Mouse (Mus musculus) cerebellum, adult 2 months (tissue): Measurements from ENCODE around the gene Rab23. TPM values are rescaled to one million over a fixed set of nuclear protein-coding genes. Genes with fewer than 3 reads are reported as not detected.

Experiments
- DNase-seq, 2 experiments: peaks; one replicate each; pipeline ENCODE4 v3.0.0; 2021
- H3K27ac ChIP-seq: fragments of 200-500 bp; 2 replicates; pipeline ENCODE4 v1.5.1; 2012; ENCODE audit warnings: low read length, control low read depth, inconsistent platforms; ENCODE audit not compliant: insufficient read depth
- H3K27me3 ChIP-seq: fragments of 200-500 bp; 2 replicates; pipeline ENCODE4 v1.6.1; 2012; ENCODE audit warnings: inconsistent platforms, mild to moderate bottlenecking, low read length, moderate library complexity; ENCODE audit not compliant: control insufficient read depth, insufficient read depth
- H3K4me1 ChIP-seq: fragments of 200-500 bp; 2 replicates; pipeline ENCODE4 v1.6.1; 2011; ENCODE audit warnings: low read length; ENCODE audit not compliant: control insufficient read depth, insufficient read depth
- H3K4me3 ChIP-seq: fragments of 200-500 bp; replicated peaks from 2 replicates; pipeline ENCODE3; 2011; ENCODE audit warnings: mild to moderate bottlenecking, low read depth, low read length, control low read depth; ENCODE audit not compliant: insufficient read depth
- CTCF ChIP-seq: fragments of 200-500 bp; IDR thresholded peaks from 2 replicates; pipeline ENCODE4 v1.5.1; 2011; ENCODE audit warnings: low read depth, mild to moderate bottlenecking, control low read depth, low read length, moderate library complexity, borderline replicate concordance; ENCODE audit not compliant: insufficient read depth
- POLR2A ChIP-seq: fragments of 200-500 bp; IDR thresholded peaks from 2 replicates; pipeline ENCODE4 v1.6.1; 2011; ENCODE audit warnings: low read length, control low read depth, borderline replicate concordance; ENCODE audit not compliant: insufficient read depth
- WGBS: fragments of 180-500 bp; shearing (Covaris S2); methylation state at CpG from one replicate; pipeline ENCODE4 v1.1.7; 2018; 5-methylcytosine and 5-hydroxymethylcytosine counted together
- polyA plus RNA-seq: library from polyadenylated mRNA; depleted of rRNA; stranded (reverse); fragments of >200 nt; gene quantifications from 2 replicates; pipeline ENCODE4 v1.2.3, GENCODE M21; 2012; rRNA removed

The Rab23 gene
- polyA plus RNA-seq: 22.0 and 25.1 TPM in 2 replicates

DNA sequence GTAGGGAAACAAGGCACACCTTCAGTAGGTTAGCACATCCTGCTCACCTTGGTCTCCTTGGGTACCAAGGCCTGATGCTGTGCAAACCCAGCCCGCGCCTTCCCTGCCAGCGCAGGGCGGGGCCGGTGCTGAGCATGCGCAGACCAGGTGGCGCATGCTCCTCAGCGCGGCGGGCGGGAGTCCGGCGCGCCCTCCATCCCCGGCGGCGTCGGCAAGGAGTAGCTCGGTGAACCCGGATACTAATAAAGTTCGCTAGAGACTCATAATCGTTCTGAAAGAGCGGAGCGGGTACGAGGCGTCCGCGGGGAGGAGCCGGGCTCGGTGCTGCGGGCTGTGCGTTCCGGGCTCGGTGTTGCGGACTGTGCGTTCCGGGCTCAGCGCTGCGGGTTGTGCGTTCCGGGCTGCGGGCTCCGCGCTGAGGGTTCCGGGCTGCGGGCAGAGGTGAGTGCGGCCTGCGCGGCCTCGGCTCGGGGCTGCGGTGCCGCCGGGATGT, at the start of gene Rab23:
TSS of gene Rab23 (plus strand) at position 155 of the 493 bp plus-strand sequence.
- TF ChIP-seq CTCF (no peak), POLR2A (peak; percentile 82)
- WGBS: under 1% methylated on average over 54 of the region's 54 CpGs
- peaks cover 3% of the 10 kb centered on the region; the same call in 1 of the 2 replicates for H3K4me1 ChIP-seq
- H3K27ac ChIP-seq: peak within 1 kb of the TSS; percentile 72
- DNase-seq: peak; percentile 91 to 93
- H3K4me3 ChIP-seq: peak within 1 kb of the TSS; percentile 70
- H3K27me3 ChIP-seq: no peaks in the 10 kb centered on the region

DNA sequence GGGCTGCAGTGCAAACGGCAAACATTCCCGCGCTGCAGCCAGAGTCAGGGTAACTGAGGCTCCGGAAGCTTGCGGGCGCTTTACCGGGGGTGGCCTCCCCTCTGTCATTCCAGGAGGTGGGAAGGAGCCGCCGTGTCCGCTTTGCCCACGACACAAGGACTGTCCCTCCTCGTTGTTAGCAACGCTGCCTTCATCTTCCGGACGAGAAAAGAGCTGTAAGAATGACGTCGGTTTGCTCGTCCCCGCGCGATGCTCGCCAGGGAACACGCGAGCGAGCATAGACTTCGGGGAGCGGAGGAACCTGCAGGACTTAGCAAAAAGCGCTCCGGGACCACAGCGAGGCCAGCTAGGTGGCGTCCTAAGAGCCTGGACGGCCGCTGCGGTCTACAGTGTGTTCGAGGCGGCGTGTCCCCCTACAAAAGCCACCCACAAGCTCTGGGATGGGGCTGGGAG, 49.5 kb upstream of the Rab23 start:
- peak overlapping the region; percentile 85 for H3K27ac ChIP-seq
- H3K4me1 ChIP-seq: no peaks in the 10 kb centered on the region
- H3K27me3 ChIP-seq: no peaks in the 10 kb centered on the region
- peak overlapping the region; percentile 98 for H3K4me3 ChIP-seq
- TF ChIP-seq POLR2A (no peak; the same call in 1 of the 2 replicates), CTCF (no peak)
- peak; percentile 74 to 76 for DNase-seq
- whole genome bisulfite sequencing: under 1% methylated on average over 37 of the region's 37 CpGs

DNA sequence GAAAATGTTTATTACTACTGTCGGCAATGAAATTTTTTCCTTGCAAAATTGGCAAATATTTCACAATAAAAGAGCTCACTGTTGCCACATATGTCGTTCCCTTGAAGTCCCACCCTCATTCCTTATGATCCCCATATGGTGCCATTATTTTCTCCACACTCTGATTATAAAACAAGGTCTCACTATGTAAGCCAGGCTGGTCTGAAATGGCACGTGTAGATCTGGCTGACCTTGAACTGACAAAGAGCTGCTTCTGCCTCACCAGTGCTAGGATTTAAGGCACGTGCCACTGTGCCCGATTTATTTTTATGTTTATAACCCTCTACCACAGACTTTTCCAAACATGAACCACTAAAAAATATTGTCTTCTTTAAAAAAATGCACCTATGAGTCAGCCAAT, 48.2 kb upstream of the Rab23 start:
- WGBS: 69% methylated on average over 5 of the region's 5 CpGs
- TF ChIP-seq POLR2A (no peak), CTCF (no peak)
- Histone ChIP-seq H3K4me3 (no peak overlapping the region), H3K4me1 (no peaks in the 10 kb centered on the region), H3K27ac (no peak overlapping the region), H3K27me3 (no peaks in the 10 kb centered on the region)
- no peak for DNase-seq

DNA sequence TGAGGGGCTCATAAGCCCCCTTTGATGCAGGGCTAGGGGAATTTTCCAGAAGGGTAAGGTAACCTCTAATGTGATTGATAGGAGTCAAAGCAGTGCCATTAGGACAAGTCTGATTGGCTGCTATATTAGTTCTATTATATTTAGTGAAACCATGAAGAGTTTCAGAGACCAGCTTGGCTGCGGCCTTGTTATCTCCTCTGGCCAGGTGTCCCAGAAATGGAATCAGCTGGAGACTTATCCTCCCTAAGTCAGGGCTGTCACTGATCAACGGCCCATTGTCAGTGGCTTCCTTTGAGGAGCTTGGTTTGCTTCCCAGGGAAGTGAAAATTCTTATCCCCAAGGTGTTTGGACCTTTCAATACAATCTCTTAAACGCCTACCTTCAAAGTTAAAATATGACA, 47.6 kb upstream of the Rab23 start:
- WGBS: 70% methylated on average over 3 of the region's 3 CpGs

DNA sequence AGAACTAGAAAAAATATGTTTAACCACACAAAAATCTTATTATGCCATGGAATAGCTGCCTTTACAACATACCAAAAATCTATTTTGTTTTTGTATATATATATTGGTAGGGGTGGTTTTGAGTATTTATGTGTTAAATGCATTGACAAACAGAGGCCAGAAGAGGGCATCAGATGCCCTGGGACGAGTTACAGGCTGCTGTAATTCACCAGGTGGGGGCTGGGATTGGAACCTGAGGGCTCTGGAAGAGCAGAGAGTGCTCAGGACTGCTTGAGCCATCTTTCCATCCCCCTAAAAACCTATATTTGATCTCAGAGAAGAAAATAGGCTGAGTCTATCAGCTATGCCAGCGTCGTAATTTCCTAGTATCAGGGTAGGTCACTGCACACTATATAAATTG, 47.2 kb upstream of the Rab23 start:
- Histone ChIP-seq H3K4me1 (no peaks in the 10 kb centered on the region), H3K27me3 (no peaks in the 10 kb centered on the region), H3K4me3 (no peak overlapping the region), H3K27ac (no peak overlapping the region)
- TF ChIP-seq POLR2A (no peak), CTCF (peak; percentile 57)
- peak; percentile 25 to 56 for DNase-seq
- WGBS: 35% methylated on average over 3 of the region's 3 CpGs

More for the DNA sequence above, 47.6 kb upstream of the Rab23 start:
- H3K27ac ChIP-seq: no peak overlapping the region
- no peak overlapping the region for H3K4me3 ChIP-seq
- TF ChIP-seq CTCF: no peak
- no peak for TF ChIP-seq POLR2A
- no peaks in the 10 kb centered on the region for H3K27me3 ChIP-seq
- no peaks in the 10 kb centered on the region for H3K4me1 ChIP-seq
- no peak for DNase-seq

DNA sequence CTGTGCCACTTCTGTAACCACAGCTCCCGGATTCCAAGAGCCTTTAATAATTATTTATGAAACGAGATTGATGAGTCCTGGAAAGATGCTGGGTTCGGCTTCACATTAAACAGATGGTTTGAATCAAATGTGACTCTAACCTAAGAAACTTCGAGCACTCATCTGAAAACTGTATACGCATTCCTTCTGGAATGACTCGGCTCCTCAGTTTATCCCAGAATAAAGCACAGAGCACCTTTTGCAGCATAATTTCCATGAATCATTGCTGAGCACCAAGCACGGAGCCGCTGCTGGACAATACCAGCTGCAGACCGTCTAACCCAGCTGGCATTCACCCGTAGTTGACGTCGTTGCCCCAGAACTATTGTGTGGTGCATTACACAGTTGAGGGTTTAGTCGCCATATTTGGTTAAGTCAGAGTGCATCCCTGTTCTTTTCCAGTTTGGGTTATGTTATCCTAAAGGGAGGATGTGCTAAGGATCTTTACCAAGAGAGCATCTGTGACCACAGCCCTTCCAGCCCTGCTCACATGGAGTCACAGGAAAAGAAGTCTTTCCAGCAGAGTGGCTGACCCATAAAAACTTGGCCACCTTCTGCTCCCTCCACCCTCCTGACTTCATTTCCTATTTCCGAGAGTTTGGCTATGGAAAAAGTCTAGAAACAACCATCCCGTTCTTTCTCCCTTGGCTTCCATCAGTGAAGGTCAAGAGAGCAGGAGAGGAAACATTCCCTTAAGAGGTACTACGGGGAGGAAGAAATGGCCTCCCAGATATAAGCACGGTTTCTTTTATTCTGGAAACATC, 46.3 kb upstream of the Rab23 start:
- DNase-seq: no peak
- H3K27ac ChIP-seq: no peak overlapping the region
- WGBS: 72% methylated on average over 17 of the region's 17 CpGs
- no peak overlapping the region for H3K4me3 ChIP-seq
- H3K4me1 ChIP-seq: no peaks in the 10 kb centered on the region
- no peaks in the 10 kb centered on the region for H3K27me3 ChIP-seq
- TF ChIP-seq POLR2A (no peak), CTCF (no peak)

DNA sequence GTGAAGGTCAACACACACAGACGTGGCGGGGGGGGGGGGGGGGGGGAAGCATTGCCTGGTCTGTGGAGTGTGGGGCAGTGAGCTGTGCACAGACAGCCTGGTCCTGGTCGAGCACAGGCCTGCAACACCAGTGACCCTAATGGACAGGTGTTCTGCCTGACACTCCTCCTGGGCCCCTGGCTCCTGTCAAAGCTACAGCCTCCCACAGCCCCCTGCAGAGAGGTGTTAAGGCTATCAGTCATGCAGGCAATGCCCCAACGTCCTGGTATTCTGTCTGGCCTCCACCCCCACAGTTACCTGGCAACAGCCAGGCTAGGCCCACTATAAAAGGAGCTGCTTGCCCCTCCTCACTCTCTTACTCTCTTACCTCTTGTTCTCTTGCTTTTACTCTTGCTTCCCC, 39.3 kb upstream of the Rab23 start:
- TF ChIP-seq CTCF: no peak
- TF ChIP-seq POLR2A: no peak
- H3K4me3 ChIP-seq: no peak overlapping the region
- no peak for DNase-seq
- H3K4me1 ChIP-seq: no peaks in the 10 kb centered on the region
- no peaks in the 10 kb centered on the region for H3K27me3 ChIP-seq
- 28% methylated on average over 4 of the region's 4 CpGs for WGBS
- H3K27ac ChIP-seq: no peak overlapping the region

DNA sequence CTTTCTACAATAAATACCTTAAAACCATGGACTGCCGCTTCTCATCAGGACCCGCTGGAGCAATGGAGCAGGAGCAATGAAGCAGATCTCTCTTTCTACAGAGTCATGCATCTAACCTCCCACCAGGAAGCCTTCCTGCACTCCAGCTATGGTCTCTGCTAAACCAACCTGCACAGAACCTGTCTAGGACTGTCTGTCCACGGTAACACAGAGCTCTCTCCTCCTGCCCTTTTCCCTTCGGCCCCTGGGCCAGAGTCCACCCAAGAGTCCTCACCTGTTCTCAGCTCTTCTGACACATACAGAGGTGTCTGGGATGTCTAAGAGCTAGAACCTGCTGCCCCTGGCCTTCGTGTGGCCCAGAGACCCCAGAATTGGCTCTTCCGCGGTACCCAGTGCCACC, 38.8 kb upstream of the Rab23 start:
- 82% methylated on average over 7 of the region's 7 CpGs for WGBS
- no peak for DNase-seq
- TF ChIP-seq POLR2A (no peak), CTCF (no peak)

More for the DNA sequence above, 38.8 kb upstream of the Rab23 start:
- no peak overlapping the region for H3K4me3 ChIP-seq
- no peaks in the 10 kb centered on the region for H3K4me1 ChIP-seq
- H3K27me3 ChIP-seq: no peaks in the 10 kb centered on the region
- no peak overlapping the region for H3K27ac ChIP-seq
